Mouse (Mus musculus): ENCODE data around the gene Aldh18a1.

- no peak for TF ChIP-seq CTCF (IDR thresholded peaks at IDR 0.05; ENCODE audit: low read depth, low read length)
- TF ChIP-seq TAL1 (conservative IDR thresholded peaks at IDR 0.05; ENCODE audit: low read depth, low read length) = peak; percentile 65
- no peak for TF ChIP-seq POLR2AphosphoS5 (IDR thresholded peaks at IDR 0.05; ENCODE audit: insufficient replicate concordance, low read depth, low read length)
- TF ChIP-seq GATA2 (IDR thresholded peaks at IDR 0.05; ENCODE audit: borderline replicate concordance, low read depth, low read length) = no peak
- TF ChIP-seq GATA1 (IDR thresholded peaks at IDR 0.05; ENCODE audit: borderline replicate concordance, low read length) = no peak
Observed at GRCm38 (mm10) chr19:40586908-40587307, 1.4 kb downstream of the Aldh18a1 start.
